1 mouse cellular context compared by ENCODE assay signal in the genomic region with DNA sequence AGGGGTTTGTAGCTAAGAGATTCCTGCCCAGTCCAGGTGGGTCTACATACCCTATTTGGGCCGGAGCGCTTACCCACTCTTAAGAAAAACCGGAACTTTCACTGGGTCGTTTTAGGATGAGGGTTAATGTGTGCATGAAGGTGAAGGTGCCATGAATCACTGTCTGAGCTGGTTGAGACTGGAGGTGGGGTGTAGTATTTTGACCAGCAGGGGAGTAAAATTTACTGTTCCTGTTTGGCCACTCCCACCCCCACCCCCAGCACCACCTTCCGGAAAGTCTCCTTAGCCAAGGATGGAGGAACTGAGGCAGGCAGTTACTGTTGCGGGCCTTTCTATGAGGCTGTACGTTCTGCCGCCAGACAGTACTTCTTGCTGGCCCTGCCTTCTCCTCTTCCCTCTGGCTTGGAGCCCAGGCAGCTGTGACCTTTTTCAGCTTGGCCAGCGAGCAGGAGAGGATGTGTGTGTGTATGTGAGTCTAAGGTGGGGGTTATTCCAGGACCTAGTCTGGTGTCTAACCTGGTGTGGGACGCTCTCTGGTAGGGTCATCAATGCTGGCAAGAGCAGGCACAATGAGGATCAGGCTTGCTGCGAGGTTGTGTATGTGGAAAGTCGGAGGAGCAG.
TF ChIP-seq lines count a peak whose summit lies in the region.

No protein-coding gene starts in this region.

TF ChIP-seq in MEL, 35 proteins besides CTCF, POLR2A, EP300 and RAD21 (continued from another document):
- TF ChIP-seq SMC3 (IDR thresholded peaks at IDR 0.05; ENCODE audit: low read depth, low read length) (no peak), ELF1 (IDR thresholded peaks at IDR 0.05; ENCODE audit: low read depth, low read length) (no peak), TAL1 (IDR thresholded peaks at IDR 0.05; ENCODE audit: low read length) (no peak)
